Mouse (Mus musculus) intestine, postnatal 0 days (tissue): ENCODE results near the gene Thrb. TPM values are rescaled to one million over a fixed set of nuclear protein-coding genes. Genes with fewer than 3 reads are reported as not detected.

ENCODE experiments used
- ATAC-seq: fragments of 200-750 bp; cut with Nextera tagmentation; 2 replicates; pipeline ENCODE4 v1.8.0; 2017; ENCODE audit warnings: mild to moderate bottlenecking, moderate TSS enrichment, moderate library complexity
- H3K27ac ChIP-seq: fragments of 300-500 bp; sonication (generic); 2 replicates; pipeline ENCODE4 v1.5.1; 2014; ENCODE audit warnings: mild to moderate bottlenecking, low read depth, low read length, moderate library complexity
- H3K27me3 ChIP-seq: fragments of 300-500 bp; sonication (generic); replicated peaks from 2 replicates; pipeline ENCODE4 v1.6.1; 2014; ENCODE audit warnings: low read length, mixed read lengths; ENCODE audit not compliant: control insufficient read depth, insufficient read depth
- H3K36me3 ChIP-seq: fragments of 300-500 bp; sonication (generic); 2 replicates; pipeline ENCODE4 v1.6.1; 2014; ENCODE audit warnings: mild to moderate bottlenecking, moderate library complexity; ENCODE audit not compliant: control insufficient read depth, insufficient read depth
- H3K4me1 ChIP-seq: fragments of 300-500 bp; sonication (generic); replicated peaks from 2 replicates; pipeline ENCODE4 v1.6.1; 2014; ENCODE audit warnings: antibody characterized with exemption, low read length, mixed read lengths; ENCODE audit not compliant: control insufficient read depth, insufficient read depth
- H3K4me2 ChIP-seq: fragments of 300-500 bp; sonication (generic); replicated peaks from 2 replicates; pipeline ENCODE4 v1.6.1; 2014; ENCODE audit warnings: low read depth, mild to moderate bottlenecking, moderate library complexity
- H3K4me3 ChIP-seq: fragments of 300-500 bp; sonication (generic); 2 replicates; pipeline ENCODE4 v1.5.1; 2014; ENCODE audit warnings: low read depth, low read length
- H3K9ac ChIP-seq: fragments of 300-500 bp; sonication (generic); 2 replicates; pipeline ENCODE4 v1.6.1; 2014; ENCODE audit warnings: mild to moderate bottlenecking, low read depth, low read length
- H3K9me3 ChIP-seq: fragments of 300-500 bp; sonication (generic); 2 replicates; pipeline ENCODE4 v1.6.1; 2016; ENCODE audit warnings: mixed run types; ENCODE audit not compliant: control insufficient read depth
- CTCF ChIP-seq: sonication (generic); IDR thresholded peaks from 2 replicates; pipeline ENCODE4 v1.5.1; 2016; ENCODE audit warnings: low read depth, mild to moderate bottlenecking, control low read depth, antibody characterized with exemption, moderate library complexity
- WGBS: fragments of 180-500 bp; shearing (Covaris S2); extraction: QIAGEN DNeasy Blood & Tissue Kit; methylation state at CpG from one replicate; pipeline ENCODE4 v1.1.7; 2014; 5-methylcytosine and 5-hydroxymethylcytosine counted together
- polyA plus RNA-seq: library from polyadenylated mRNA; unstranded; fragments of >200 nt; fragmentation: Nextera tagmentation; extraction: Ambion mirVana; gene quantifications from 2 replicates; pipeline ENCODE4 v1.2.1, GENCODE M21; 2015

The Thrb gene
- polyA plus RNA-seq = 5.8 and 7.0 TPM in 2 replicates

- no peak for TF ChIP-seq CTCF
- Histone ChIP-seq H3K4me3 (peak within 1 kb of the TSS; percentile 73), H3K27me3 (no peaks in the 10 kb centered on the region; the same call in 1 of the 2 replicates), H3K36me3 (no peaks in the 10 kb centered on the region), H3K4me2 (peak within 1 kb of the TSS; percentile 93), H3K27ac (peak within 1 kb of the TSS; percentile 89), H3K4me1 (no peaks in the 10 kb centered on the region), H3K9ac (peak within 1 kb of the TSS; percentile 65), H3K9me3 (no peaks in the 10 kb centered on the region)
- 1% methylated on average over 23 of the region's 23 CpGs for WGBS
- peak; percentile 43 for ATAC-seq
Observed at GRCm38 (mm10) chr14:17659686-17660328, at the start of gene Thrb. TSS of gene Thrb (plus strand) at chr14:17660261.

DNA sequence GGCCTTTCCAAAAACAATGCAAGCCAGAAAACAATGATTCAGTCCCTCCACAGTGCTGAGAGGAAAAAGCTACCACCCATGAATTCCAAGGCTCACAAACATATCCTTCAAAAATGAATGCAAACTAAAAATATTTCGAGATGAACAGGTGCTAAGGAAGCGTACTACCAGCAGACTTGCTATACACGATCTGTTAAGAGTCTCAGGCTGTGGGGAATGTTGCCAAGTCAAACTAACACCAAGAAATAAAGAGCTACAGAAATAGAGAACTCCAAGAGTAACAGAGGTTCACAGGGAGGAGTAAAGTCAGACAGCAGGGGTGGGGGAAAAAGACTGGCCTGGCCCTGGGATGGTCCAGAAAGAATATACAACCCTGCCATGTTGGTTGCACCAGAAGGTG is 38.4 kb upstream of the Thrb start:
- Histone ChIP-seq H3K9ac (no peak overlapping the region), H3K27ac (no peak overlapping the region), H3K27me3 (no peaks in the 10 kb centered on the region), H3K4me3 (no peak overlapping the region), H3K4me2 (no peak overlapping the region), H3K36me3 (no peaks in the 10 kb centered on the region), H3K4me1 (no peaks in the 10 kb centered on the region), H3K9me3 (no peaks in the 10 kb centered on the region)
- TF ChIP-seq CTCF = no peak
- no peak for ATAC-seq
- WGBS = 70% methylated on average over 3 of the region's 3 CpGs

DNA sequence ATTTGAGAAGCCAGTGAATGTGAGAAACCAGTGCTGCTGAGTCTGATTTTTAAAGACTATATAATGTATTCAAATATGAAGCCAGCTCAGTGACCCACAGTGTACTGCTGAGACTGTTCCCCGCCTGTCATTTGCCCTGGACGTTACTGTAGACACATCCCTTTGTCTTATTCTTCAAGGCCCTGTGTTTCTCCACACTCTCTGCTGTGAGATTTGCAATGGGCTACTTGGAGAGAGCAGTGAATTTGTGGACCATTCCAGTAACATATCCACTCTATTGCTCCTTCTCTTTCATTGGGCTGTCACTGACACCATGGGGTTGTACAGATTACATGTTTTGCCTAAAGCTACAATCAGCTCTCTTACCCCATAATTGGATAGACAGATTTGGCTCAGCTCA is 36.1 kb upstream of the Thrb start:
- WGBS = 65% methylated on average over 2 of the region's 2 CpGs
- H3K9ac ChIP-seq = no peak overlapping the region
- H3K4me1 ChIP-seq = no peaks in the 10 kb centered on the region
- H3K9me3 ChIP-seq = no peaks in the 10 kb centered on the region
- no peak for TF ChIP-seq CTCF
- no peak overlapping the region for H3K4me3 ChIP-seq
- H3K36me3 ChIP-seq = no peaks in the 10 kb centered on the region
- no peaks in the 10 kb centered on the region for H3K27me3 ChIP-seq
- no peak for ATAC-seq
- no peak overlapping the region for H3K4me2 ChIP-seq
- H3K27ac ChIP-seq = no peak overlapping the region

DNA sequence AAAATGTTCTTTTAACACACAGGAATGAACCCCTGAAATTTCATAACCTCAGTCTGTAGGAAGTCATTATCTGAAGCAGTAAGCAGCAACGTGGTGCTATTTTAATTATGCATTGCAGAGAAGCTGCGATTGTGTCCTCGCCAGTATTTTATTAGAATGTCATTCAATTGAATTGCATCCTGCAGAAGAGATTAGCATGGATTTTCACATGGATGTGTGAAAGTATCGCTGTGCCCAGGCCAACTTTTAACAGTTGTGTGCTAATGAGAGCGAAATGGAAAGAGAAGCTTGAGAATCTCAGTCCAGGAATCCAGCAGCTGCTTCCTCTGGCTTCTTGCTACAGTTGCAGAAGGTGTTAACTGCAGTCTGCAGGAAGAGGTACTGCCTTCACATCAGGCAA is 30.8 kb upstream of the Thrb start:
- WGBS = 50% methylated on average over 5 of the region's 5 CpGs
- H3K9me3 ChIP-seq = no peaks in the 10 kb centered on the region
- no peak for TF ChIP-seq CTCF
- ATAC-seq = no peak
- no peak overlapping the region for H3K27ac ChIP-seq
- H3K4me1 ChIP-seq = no peaks in the 10 kb centered on the region
- H3K4me3 ChIP-seq = no peak overlapping the region
- no peak overlapping the region for H3K4me2 ChIP-seq
- H3K27me3 ChIP-seq = no peaks in the 10 kb centered on the region
- no peak overlapping the region for H3K9ac ChIP-seq
- H3K36me3 ChIP-seq = no peaks in the 10 kb centered on the region

DNA sequence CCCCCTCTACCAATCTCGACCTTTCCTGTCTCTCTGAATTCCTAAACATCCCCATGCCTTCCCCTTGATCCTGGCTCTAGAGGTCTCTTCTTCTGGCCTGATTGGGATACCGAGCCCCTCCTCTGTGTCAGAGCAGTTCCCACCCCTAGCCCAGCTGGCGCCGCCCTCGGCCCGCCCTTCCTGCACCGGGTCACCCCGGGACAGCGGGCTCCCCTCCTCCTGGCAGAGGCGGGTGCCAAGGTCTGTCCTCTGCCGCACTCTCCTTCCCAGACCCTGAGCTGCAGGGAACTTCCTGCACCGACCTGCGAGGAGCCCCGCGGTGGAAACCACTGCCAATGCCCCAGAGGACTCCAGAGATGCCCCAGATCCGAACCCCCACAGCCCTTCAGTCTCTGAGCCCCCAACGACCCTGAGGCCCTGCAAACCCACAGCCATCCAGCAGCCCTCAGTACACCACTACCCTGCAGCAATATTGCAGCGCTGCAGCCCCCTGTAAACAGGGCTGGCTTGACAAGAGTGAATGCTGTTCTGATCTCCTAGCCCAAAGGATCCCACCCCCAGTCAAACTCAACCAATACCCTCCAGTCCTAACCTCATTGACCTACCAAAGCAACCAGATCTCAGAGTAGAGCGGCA is 27.1 kb upstream of the Thrb start:
- no peak for TF ChIP-seq CTCF
- WGBS = 7% methylated on average over 19 of the region's 19 CpGs
- no peak overlapping the region for H3K27ac ChIP-seq
- H3K4me1 ChIP-seq = no peaks in the 10 kb centered on the region
- no peaks in the 10 kb centered on the region for H3K9me3 ChIP-seq
- ATAC-seq = peak; percentile 53; the same call in 1 of the 2 replicates
- no peaks in the 10 kb centered on the region for H3K36me3 ChIP-seq
- H3K27me3 ChIP-seq = no peaks in the 10 kb centered on the region
- H3K9ac ChIP-seq = no peak overlapping the region
- no peak overlapping the region for H3K4me3 ChIP-seq
- H3K4me2 ChIP-seq = peak overlapping the region; percentile 48

GRCm38 (mm10) chr14:17636971-17637370 is 23.1 kb upstream of the Thrb start:
- Histone ChIP-seq H3K36me3 (no peaks in the 10 kb centered on the region), H3K9me3 (no peaks in the 10 kb centered on the region), H3K27ac (no peak overlapping the region), H3K27me3 (no peaks in the 10 kb centered on the region), H3K9ac (no peak overlapping the region), H3K4me3 (no peak overlapping the region), H3K4me2 (no peak overlapping the region), H3K4me1 (no peaks in the 10 kb centered on the region)
- no peak for ATAC-seq
- 68% methylated on average over 3 of the region's 3 CpGs for WGBS
- TF ChIP-seq CTCF = no peak
